Mouse (Mus musculus): Measurements from ENCODE around the gene Ndufb10. TPM values are rescaled to one million over a fixed set of nuclear protein-coding genes. Genes with fewer than 3 reads are reported as not detected.

Ndufb10 gene
- polyA plus RNA-seq, 1 experiment from 2014 or later: 351 TPM

GRCm38 (mm10) chr17:24745526-24746497, 21.5 kb upstream of the Ndufb10 start:
- WGBS: 17% methylated on average over 7 of the region's 7 CpGs
- H3K9me3 ChIP-seq (replicated peaks): no peaks in the 10 kb centered on the region
- H3K4me3 ChIP-seq: no peak overlapping the region
- H3K27ac ChIP-seq (ENCODE audit: poor library complexity, severe bottlenecking): no peak overlapping the region
- H3K27me3 ChIP-seq (replicated peaks): peaks cover 33% of the 10 kb centered on the region
- H3K36me3 ChIP-seq: peaks cover 8% of the 10 kb centered on the region; the same call in 1 of the 2 replicates
- no peak overlapping the region for H3K4me2 ChIP-seq
- H3K9ac ChIP-seq: no peak overlapping the region
- 0 out of 2 replicates have a peak, but pooled peaks cover 5% of the 10 kb centered on the region for H3K4me1 ChIP-seq (replicated peaks)
- ATAC-seq (ENCODE audit: insufficient number of reproducible peaks, low FRiP score): peak; percentile 70; the same call in 1 of the 2 replicates

DNA sequence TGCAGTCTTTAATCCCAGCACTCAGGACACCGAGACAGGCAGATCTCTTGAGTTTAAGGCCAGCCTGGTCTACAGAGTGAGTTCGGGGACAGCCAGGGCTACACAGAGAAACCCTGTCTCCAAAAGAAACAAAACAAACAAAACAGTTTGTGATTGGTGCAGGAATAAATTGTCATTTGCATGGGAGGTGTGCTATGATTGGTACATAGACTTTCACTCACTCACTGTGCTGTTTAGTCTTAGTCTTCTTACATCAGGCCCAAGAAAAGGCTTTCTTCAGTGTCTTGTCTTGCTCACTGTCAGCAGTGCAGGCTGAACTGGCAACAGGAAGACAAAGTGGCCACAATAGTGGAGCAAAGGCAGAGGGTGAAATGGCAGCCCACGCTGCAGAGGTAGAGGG, 20.1 kb upstream of the Ndufb10 start:
- Histone ChIP-seq H3K27ac (ENCODE audit: poor library complexity, severe bottlenecking) (no peak overlapping the region), H3K9ac (0 out of 2 replicates have a peak overlapping the region, but pooled peaks have one; percentile 38), H3K27me3 (replicated peaks) (peaks cover 21% of the 10 kb centered on the region; the same call in 1 of the 2 replicates), H3K4me3 (no peak overlapping the region), H3K4me1 (replicated peaks) (0 out of 2 replicates have a peak, but pooled peaks cover 5% of the 10 kb centered on the region), H3K36me3 (peaks cover 16% of the 10 kb centered on the region; the same call in 1 of the 2 replicates), H3K4me2 (no peak overlapping the region), H3K9me3 (replicated peaks) (no peaks in the 10 kb centered on the region)
- no peak for ATAC-seq (ENCODE audit: insufficient number of reproducible peaks, low FRiP score)
- WGBS: 68% methylated on average over 3 of the region's 3 CpGs

DNA sequence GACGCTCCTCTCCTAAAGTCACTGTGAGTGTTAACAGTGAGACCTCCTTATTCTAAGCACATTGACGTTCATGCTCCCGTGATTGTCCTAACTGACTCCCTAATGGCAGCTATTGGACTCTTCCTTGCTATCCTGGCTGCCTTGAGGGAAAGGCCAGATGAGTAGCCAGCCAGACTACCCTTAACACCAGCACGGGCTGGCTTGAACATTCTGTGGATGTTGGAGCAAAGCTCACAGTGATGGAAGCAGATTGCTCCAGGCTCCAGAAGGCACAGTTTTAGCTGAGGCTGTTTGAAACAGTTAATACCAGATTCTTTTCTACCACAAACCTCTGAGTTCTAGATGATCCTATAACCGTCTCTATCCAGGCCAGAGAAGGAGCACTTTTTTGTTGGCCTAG, 19.6 kb upstream of the Ndufb10 start:
- WGBS: 72% methylated on average over 5 of the region's 5 CpGs
- no peak for ATAC-seq (ENCODE audit: insufficient number of reproducible peaks, low FRiP score)

DNA sequence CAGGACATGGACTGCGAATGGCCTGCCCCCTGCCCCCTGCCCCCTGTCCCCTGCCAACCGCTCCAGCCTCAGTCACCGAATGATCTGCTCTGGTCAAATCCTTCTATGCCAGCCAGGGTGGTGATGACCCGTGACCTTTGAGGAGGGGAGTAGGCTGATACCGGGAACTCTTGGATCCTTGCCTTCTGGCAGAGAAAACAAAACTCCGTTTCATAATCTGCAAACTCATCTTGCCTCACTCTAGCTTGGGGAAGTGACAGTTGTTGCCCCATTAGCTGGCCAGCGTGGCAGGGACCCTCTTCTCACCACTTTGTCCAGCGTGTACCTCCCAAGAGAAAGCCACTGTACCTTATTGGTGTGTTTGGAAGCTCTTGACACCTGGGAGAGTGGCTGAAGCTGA, 18.0 kb upstream of the Ndufb10 start:
- H3K27me3 ChIP-seq (replicated peaks): peaks cover 11% of the 10 kb centered on the region; the same call in 1 of the 2 replicates
- H3K36me3 ChIP-seq: peaks cover 16% of the 10 kb centered on the region; the same call in 1 of the 2 replicates
- H3K9me3 ChIP-seq (replicated peaks): no peaks in the 10 kb centered on the region
- no peak overlapping the region for H3K4me2 ChIP-seq
- H3K4me3 ChIP-seq: no peak overlapping the region
- no peak for ATAC-seq (ENCODE audit: insufficient number of reproducible peaks, low FRiP score)
- H3K27ac ChIP-seq (ENCODE audit: poor library complexity, severe bottlenecking): no peak overlapping the region
- peaks cover 11% of the 10 kb centered on the region for H3K4me1 ChIP-seq (replicated peaks)
- H3K9ac ChIP-seq: no peak overlapping the region
- 81% methylated on average over 8 of the region's 8 CpGs for WGBS

More for the DNA sequence above, 19.6 kb upstream of the Ndufb10 start:
- Histone ChIP-seq H3K27ac (ENCODE audit: poor library complexity, severe bottlenecking) (no peak overlapping the region), H3K9ac (no peak overlapping the region), H3K4me1 (replicated peaks) (0 out of 2 replicates have a peak, but pooled peaks cover 5% of the 10 kb centered on the region), H3K36me3 (peaks cover 16% of the 10 kb centered on the region; the same call in 1 of the 2 replicates), H3K4me2 (no peak overlapping the region), H3K4me3 (no peak overlapping the region), H3K9me3 (replicated peaks) (no peaks in the 10 kb centered on the region), H3K27me3 (replicated peaks) (peaks cover 16% of the 10 kb centered on the region; the same call in 1 of the 2 replicates)

- H3K4me1 ChIP-seq (replicated peaks): peaks cover 17% of the 10 kb centered on the region
- no peaks in the 10 kb centered on the region for H3K9me3 ChIP-seq (replicated peaks)
- no peak overlapping the region for H3K9ac ChIP-seq
- H3K4me3 ChIP-seq: no peak overlapping the region
- 77% methylated on average over 8 of the region's 8 CpGs for WGBS
- no peak overlapping the region for H3K27ac ChIP-seq (ENCODE audit: poor library complexity, severe bottlenecking)
- no peaks in the 10 kb centered on the region for H3K27me3 ChIP-seq (replicated peaks)
- no peak for ATAC-seq (ENCODE audit: insufficient number of reproducible peaks, low FRiP score)
- H3K36me3 ChIP-seq: peaks cover 16% of the 10 kb centered on the region; the same call in 1 of the 2 replicates
- no peak overlapping the region for H3K4me2 ChIP-seq
Observed at GRCm38 (mm10) chr17:24739926-24740325, 15.6 kb upstream of the Ndufb10 start.

DNA sequence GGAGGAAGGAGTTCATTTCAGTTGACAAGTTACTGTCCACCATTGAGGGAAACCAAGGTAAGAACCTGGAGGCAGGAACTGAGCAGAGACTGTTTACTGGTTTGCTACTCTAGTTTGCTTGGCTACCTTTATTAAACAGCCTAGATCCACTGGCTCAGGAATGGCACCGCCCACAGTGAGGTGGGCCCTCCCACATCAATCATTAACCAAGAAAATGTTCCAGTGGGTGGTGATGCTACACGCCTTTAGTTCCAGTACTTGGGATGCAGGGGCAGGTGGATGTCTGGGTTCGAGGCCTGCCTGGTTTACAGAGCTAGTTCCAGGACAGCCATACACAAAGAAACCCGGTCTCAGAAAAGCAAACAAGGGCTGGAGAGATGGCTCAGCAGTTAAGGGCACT, 14.0 kb upstream of the Ndufb10 start:
- H3K36me3 ChIP-seq: peaks cover 16% of the 10 kb centered on the region; the same call in 1 of the 2 replicates
- no peak overlapping the region for H3K4me2 ChIP-seq
- H3K9me3 ChIP-seq (replicated peaks): no peaks in the 10 kb centered on the region
- no peak overlapping the region for H3K9ac ChIP-seq
- peaks cover 17% of the 10 kb centered on the region for H3K4me1 ChIP-seq (replicated peaks)
- H3K27ac ChIP-seq (ENCODE audit: poor library complexity, severe bottlenecking): no peak overlapping the region
- no peak for ATAC-seq (ENCODE audit: insufficient number of reproducible peaks, low FRiP score)
- no peaks in the 10 kb centered on the region for H3K27me3 ChIP-seq (replicated peaks)
- H3K4me3 ChIP-seq: no peak overlapping the region
- 79% methylated on average over 4 of the region's 4 CpGs for WGBS

- Histone ChIP-seq H3K36me3 (peaks cover 16% of the 10 kb centered on the region; the same call in 1 of the 2 replicates), H3K27me3 (replicated peaks) (no peaks in the 10 kb centered on the region), H3K9me3 (replicated peaks) (no peaks in the 10 kb centered on the region), H3K4me3 (peak overlapping the region; percentile 69), H3K4me2 (peak overlapping the region; percentile 79), H3K4me1 (replicated peaks) (peaks cover 23% of the 10 kb centered on the region), H3K27ac (ENCODE audit: poor library complexity, severe bottlenecking) (no peak overlapping the region), H3K9ac (peak overlapping the region; percentile 82)
- ATAC-seq (ENCODE audit: insufficient number of reproducible peaks, low FRiP score): no peak
- 26% methylated on average over 8 of the region's 8 CpGs for WGBS
Observed at GRCm38 (mm10) chr17:24737135-24737810, 13.0 kb upstream of the Ndufb10 start.

DNA sequence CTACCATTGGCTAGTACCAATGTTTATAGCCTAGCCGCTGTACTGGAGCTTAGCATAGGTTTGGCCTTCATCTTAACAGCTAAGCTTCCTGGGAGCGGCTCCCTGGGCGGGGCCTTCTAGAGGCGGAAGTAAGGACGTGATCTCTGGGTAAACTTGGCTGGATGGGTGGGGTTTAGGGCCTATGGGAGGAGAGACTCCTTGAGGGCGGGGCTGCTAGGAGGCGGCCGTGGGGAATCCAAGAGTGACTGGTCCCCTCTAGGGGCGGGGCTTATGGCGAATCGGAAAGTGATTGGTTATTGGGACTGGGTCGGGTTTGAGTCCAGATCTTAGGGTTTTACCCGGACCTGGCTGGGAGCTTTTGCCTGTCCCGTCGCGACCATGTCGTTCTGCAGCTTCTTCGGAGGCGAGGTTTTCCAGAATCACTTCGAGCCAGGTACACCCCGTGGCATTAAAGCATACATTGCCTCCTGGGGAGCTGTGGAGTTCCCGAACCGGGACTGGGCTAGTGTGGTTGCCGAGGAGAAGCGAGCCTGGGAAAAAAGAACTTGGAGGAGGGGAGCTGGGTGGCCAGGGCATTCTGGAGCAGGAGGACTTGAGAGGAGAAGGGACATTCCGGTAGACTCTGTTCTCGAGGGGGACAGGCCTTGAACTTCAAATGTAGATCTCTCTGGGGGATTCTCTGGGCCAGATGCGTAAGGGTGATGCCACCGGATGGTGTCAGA, 12.2 kb upstream of the Ndufb10 start, which contains the start of gene Msrb1:
TSS of gene Msrb1 (plus strand) at position 313 of the 722 bp plus-strand sequence.
- under 1% methylated on average over 29 of the region's 29 CpGs for whole genome bisulfite sequencing
- H3K27me3 ChIP-seq (replicated peaks): no peaks in the 10 kb centered on the region
- H3K27ac ChIP-seq (ENCODE audit: poor library complexity, severe bottlenecking): peak within 1 kb of the TSS; percentile 51; the same call in 1 of the 2 replicates
- peaks cover 13% of the 10 kb centered on the region; the same call in 1 of the 2 replicates for H3K36me3 ChIP-seq
- peak within 1 kb of the TSS; percentile 79 for H3K4me2 ChIP-seq
- peak within 1 kb of the TSS; percentile 69 for H3K4me3 ChIP-seq
- H3K9me3 ChIP-seq (replicated peaks): no peaks in the 10 kb centered on the region
- peaks cover 30% of the 10 kb centered on the region for H3K4me1 ChIP-seq (replicated peaks)
- peak; percentile 96 for ATAC-seq (ENCODE audit: insufficient number of reproducible peaks, low FRiP score)
- H3K9ac ChIP-seq: peak within 1 kb of the TSS; percentile 82

DNA sequence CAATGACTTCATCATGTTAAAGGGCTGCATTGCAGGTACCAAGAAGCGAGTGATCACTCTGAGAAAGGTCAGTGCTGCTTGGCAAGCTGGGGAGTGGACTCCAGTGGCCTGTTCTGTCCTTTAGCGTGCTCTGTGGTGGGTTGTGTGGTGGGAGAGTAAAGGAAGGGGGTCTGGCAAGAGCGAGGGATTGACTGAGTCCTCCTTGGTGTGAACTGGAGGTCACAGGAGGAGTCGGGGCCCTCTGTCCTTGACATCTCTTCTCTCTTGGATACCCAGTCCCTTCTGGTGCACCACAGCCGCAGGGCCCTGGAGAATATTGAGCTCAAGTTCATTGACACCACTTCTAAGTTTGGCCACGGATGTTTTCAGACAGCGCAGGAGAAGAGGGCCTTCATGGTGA, 11.2 kb upstream of the Ndufb10 start:
- H3K4me3 ChIP-seq: no peak overlapping the region
- ATAC-seq (ENCODE audit: insufficient number of reproducible peaks, low FRiP score): no peak
- 84% methylated on average over 7 of the region's 7 CpGs for WGBS
- peaks cover 30% of the 10 kb centered on the region for H3K4me1 ChIP-seq (replicated peaks)
- H3K9me3 ChIP-seq (replicated peaks): no peaks in the 10 kb centered on the region
- H3K36me3 ChIP-seq: peaks cover 7% of the 10 kb centered on the region; the same call in 1 of the 2 replicates
- H3K27me3 ChIP-seq (replicated peaks): no peaks in the 10 kb centered on the region
- no peak overlapping the region for H3K27ac ChIP-seq (ENCODE audit: poor library complexity, severe bottlenecking)
- 0 out of 2 replicates have a peak overlapping the region, but pooled peaks have one; percentile 79 for H3K4me2 ChIP-seq
- H3K9ac ChIP-seq: no peak overlapping the region

GRCm38 (mm10) chr17:24734513-24734912, 10.2 kb upstream of the Ndufb10 start:
- H3K27me3 ChIP-seq (replicated peaks): no peaks in the 10 kb centered on the region
- H3K9ac ChIP-seq: no peak overlapping the region
- no peak overlapping the region for H3K4me2 ChIP-seq
- H3K4me1 ChIP-seq (replicated peaks): peaks cover 30% of the 10 kb centered on the region
- H3K27ac ChIP-seq (ENCODE audit: poor library complexity, severe bottlenecking): no peak overlapping the region
- H3K36me3 ChIP-seq: no peaks in the 10 kb centered on the region
- no peak overlapping the region for H3K4me3 ChIP-seq
- no peaks in the 10 kb centered on the region for H3K9me3 ChIP-seq (replicated peaks)
- 79% methylated on average over 1 of the region's 1 CpGs for WGBS
- ATAC-seq (ENCODE audit: insufficient number of reproducible peaks, low FRiP score): no peak

Data from heart, embryonic 12.5 days (tissue).